Mouse (Mus musculus): ENCODE data around the gene Olfr963.
"Not testable (repeated sequence)": the region's sequence is repeated elsewhere in the genome, so short reads cannot be mapped to it uniquely, and the experiment has no call there.

Gene Olfr963

DNA sequence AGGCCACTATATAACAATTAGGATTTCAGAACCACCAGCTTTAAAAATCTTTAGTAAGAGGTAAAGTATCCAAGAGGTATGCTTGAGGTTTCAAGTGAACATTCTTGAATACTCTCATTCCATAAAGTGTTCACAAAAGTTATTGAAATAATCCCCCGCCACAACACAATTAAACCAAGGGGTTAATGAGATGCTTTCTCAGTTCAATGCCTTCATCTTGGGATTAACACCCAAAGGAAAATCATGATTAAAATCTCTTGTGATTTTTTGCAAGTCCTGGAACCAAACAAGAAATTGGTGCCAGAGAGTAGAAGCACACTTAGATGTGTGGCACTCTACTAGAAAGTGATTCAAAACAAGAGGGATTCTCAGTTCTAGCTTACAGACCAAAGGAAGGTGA lies at the start of gene Olfr963:
TSS of gene Olfr963 (plus strand) at position 301 of the 400 bp plus-strand sequence.
- DNase-seq (ENCODE audit: low read depth, low spot score), result no peak

DNA sequence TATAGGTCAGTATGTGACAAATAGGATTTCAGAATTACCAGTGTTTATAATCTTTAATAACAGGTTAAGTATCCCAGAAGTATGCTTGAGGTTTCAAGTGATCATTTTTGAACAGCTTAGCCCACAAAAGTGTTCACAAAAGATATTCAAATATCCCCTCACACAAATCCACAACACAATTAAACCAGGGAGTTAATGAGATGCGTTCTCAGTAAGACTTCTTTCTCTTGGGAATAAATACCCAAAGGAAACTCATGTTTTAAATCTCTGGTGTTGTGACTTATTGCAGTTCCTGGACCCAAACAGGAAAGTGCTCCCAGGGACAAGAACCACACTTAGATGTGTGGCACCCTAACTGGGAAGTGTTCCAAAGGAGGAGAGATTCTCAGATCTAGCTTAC lies 45.9 kb upstream of the Olfr963 start, which contains the start of gene Olfr960:
TSS of gene Olfr960 (plus strand) at position 301 of the 400 bp plus-strand sequence.
- no peak for DNase-seq (ENCODE audit: low read depth, low spot score)

DNA sequence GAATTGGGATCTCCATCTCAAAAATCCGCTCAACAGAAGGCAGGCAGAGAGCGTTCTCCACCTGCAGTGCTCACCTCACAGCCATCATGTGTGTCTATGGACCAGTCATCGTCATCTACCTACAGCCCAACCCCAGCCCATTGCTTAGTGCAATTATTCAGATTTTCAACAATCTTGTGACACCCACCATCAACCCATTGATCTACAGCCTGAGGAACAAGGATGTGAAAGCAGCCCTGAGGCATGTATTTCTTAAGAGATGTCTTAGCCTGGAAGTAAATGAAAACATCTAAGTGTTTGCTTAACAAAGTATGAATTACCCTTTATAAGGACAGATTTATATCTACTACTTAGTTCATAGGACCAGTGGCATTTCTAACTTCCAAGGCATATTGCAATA lies 43.2 kb upstream of the Olfr963 start:
- DNase-seq (ENCODE audit: low read depth, low spot score), result no peak

DNA sequence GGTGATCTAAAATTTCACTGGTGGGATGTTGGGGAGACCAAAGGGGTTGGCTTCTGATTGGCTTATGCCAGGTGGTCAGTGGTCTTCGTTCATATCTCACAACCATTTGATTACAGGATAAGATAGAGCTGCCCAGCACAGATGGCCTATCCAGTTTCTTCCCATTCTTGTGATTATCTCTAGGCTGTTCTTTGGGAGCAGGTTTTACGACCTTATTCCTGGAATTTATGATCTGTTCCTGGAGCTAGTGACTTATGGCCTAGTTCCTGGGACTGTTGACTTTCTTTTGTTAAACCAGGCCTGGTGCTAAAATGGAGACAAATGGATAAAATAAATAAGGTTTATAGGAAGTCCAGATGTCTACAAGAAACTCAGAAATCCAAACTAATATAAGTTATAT lies 42.3 kb upstream of the Olfr963 start:
- no peak for DNase-seq (ENCODE audit: low read depth, low spot score)

DNA sequence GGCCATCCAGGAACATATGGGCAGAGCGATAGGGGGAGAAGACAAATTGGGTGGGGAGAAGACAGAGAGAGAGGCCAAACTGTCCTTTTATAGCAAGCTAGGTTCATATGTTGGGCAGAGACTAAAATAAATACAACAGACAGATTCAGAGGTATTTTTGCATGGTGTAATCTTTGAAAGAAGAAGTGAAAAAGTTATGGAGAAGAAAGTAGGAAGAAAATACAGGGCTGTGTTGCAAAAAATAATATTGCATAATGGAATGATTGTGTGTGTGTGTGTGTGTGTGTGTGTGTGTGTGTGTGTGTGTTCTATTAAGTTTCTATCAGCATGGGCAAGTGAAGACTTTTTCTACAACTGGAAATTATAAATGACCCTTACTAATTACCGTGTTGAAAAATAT lies 37.9 kb upstream of the Olfr963 start:
- DNase-seq (ENCODE audit: low read depth, low spot score), result no peak

DNA sequence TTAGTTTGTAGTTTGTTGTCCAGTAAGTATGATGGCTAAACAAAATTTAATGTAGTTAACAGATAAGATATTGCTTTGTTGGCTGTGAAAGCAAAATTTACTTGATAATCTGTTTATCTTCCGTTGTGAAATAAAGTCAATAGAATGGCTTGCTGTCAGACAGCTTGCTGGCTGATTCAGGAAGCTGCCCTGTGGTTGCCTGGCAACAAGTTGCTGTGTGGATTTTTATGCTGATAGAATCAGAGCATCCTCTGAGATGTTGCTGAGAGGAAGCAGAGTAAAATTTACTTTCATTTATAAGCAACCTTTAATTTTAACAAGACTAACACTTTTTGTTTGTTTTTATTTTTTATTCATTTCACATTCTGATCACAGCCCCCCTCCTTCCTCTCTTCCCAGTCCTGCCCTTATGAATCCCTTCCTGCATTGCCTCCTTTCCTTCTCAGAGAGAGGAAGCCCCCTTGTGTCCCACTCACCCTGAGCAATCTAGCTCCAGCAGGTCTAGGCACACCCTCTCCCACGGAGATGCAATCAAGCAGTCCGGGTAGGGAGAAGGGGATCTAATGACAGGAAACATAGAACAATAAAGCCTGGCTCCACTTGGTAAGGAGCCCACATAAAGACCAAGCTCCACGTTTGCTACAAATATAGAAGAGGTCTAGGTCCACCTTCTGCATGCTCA lies 33.0 kb upstream of the Olfr963 start:
- DNase-seq (ENCODE audit: low read depth, low spot score), result no peak

DNA sequence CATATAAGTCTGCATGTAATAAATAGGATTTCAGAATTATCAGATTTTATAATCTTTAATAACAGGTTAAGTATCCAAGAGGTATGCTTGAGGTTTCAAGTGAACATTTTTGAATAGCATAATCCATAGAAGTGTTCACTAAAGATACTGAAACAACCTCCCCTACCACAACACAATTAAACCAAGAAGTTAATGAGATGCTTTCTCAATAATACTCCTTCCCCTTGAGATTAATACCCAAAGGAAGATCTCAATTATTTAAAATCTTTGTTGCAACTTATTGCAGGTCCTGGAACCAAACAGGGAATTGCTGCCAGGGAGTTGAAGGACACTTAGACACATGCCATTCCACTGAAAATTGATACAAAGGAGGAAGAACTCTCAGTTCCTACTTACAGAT lies 22.2 kb upstream of the Olfr963 start, which contains the start of gene Olfr961:
TSS of gene Olfr961 (plus strand) at position 301 of the 400 bp plus-strand sequence.
- no peak for DNase-seq (ENCODE audit: low read depth, low spot score)

DNA sequence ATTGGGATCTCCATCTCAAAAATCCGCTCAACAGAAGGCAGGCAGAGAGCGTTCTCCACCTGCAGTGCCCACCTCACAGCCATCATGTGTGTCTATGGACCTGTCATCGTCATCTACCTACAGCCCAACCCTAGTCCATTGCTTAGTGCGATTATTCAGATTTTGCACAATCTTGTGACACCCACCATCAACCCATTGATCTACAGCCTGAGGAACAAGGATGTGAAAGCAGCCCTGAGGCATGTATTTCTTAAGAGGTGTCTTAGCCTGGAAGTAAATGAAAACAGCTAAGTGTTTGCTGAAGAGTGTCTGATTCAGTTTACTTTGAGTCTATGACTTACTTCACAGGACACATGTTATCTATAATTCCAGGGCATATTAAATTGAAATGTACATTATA lies 19.6 kb upstream of the Olfr963 start:
- no peak for DNase-seq (ENCODE audit: low read depth, low spot score)

DNA sequence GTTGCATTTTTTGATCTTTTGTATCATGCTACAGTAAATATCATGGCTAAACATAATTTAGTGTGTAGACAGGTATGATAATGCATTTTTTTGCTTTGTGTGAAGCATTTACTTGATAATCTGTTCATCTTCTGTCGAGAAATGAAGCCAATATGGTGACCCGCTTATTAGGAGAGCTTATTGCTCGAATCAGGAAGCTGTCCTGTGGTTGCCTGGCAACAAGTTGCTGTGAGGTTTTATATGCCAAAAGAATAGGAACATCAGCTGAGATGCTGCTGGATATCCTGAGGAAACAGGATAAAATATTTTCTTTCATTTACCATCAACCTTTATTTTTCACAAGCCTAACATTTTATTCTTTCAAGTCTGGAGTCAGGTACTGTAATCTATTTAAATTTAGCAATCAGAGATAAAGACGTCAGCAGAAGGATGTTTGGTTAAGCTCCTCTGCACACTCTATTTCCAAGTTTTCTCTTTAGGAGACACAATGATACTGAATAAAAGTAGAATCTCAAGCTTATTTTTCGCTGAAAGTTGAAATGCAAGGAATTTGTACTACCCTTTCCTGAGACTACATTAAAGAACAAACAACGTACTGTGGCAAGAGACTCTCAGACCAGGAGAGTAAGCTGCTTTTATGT lies 12.1 kb upstream of the Olfr963 start:
- DNase-seq (ENCODE audit: low read depth, low spot score), result no peak

DNA sequence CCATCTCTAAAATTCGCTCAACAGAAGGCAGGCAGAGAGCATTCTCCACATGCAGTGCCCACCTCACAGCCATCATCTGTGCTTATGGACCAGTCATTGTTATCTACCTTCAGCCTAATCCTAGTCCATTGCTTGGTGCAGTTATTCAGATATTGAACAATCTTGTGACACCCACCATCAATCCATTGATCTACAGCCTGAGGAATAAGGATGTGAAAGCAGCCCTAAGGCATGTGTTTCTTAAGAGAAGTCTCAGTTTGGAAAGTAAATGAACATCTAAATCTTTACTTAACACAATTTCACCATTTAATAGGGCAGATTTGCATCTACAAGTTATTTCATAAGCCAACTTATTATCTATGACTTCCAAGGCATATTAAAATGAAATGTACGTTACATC lies 2.7 kb downstream of the Olfr963 start:
- DNase-seq (ENCODE audit: low read depth, low spot score), result no peak

DNA sequence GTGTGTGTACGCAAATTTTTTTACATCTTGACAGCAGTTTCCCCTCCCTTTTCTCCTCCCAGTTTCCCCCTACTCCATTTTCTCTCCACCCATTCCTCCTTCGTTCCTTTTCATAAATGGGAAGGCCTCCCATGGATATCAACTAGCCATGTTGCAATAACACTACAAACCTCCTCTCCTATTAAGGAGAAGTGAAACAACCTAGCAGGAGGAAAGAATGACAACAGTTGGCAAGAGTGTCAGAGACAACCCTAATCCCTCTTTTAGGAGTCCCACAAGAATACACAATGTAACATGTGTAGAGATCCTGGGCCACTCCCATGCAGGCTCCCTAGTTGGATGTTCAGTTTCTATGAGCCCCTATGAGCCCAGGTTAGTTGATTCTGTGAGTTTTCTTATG lies 7.8 kb downstream of the Olfr963 start:
- DNase-seq (ENCODE audit: low read depth, low spot score), result no peak

DNA sequence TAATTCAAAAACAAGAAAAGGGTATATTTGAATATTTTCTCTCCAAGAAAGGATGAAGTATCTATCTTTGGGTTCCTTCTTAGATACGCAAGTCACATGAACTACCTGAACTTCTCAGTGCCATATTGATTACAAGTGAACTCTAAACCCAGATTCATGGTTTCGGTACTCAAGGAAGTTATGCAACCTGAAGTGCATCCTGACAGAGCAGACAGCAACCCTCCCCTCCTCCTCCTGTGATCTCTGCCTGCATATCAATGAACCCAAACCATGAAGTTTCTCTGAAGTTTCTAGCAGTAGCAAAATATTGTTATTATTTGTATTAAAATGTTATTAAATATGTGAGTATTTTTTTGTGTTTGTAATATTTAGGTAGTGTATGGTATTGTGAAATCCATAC lies 11.6 kb downstream of the Olfr963 start:
- DNase-seq (ENCODE audit: low read depth, low spot score), result no peak

DNA sequence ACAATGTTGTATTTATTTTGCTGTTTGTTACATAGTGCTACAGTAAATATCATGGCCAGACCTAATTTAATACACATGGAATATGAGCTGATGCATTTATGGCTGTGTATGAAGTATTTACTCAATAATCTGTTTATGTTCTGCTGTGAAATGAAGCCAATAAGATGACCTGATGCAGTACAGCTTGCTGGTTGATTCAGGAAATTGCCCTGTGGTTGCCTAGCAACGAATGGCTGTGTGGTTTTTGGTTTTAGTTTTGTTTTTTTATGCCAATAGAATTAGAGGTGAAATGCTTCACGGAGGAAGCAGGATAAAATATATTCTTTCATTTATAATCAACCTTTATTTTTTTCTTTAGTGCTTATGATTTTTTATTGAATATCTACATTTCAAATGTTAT lies 12.3 kb downstream of the Olfr963 start:
- DNase-seq (ENCODE audit: low read depth, low spot score), result no peak

DNA sequence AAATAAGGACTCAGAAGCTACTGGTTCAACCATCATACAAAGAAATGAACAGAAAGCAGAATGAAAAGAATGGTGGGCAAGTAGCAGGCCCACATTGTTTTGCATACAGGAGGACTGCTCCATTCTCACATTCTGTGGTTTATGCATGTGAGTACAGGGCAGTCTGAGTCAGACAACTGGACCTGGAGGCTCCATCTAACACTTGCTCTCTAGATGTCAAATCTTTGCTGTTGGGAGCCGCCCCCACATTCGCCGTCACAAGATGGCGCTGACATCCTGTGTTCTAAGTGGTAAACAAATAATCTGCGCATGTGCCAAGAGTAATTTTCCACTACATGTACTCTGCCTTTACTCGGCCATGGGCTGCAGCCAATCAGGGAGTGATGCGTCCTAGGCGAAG lies 34.1 kb downstream of the Olfr963 start:
- DNase-seq (ENCODE audit: low read depth, low spot score), result not testable (repeated sequence)

DNA sequence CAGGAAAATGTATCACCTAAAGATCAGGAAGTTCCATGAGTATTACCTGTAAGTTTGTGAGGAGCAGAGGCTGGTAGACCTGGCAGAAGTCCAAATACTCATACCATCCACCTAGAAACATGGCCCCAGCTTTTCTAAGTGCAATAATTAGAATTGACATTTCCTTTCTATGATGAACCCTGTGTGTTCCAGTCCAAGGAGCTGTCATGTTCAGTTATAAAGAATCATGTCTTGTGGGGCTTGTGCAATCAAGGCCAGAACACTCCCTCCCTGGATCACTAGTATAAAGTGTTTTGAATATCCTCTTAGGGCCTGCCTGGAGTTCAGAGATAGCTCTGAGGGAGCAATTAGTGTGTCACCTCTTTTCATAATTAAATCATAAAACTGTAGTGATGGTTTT lies 40.0 kb downstream of the Olfr963 start, which contains the start of gene Olfr149:
TSS of gene Olfr149 (minus strand) at position 101 of the 400 bp plus-strand sequence.
- no peak for DNase-seq (ENCODE audit: low read depth, low spot score)

DNA sequence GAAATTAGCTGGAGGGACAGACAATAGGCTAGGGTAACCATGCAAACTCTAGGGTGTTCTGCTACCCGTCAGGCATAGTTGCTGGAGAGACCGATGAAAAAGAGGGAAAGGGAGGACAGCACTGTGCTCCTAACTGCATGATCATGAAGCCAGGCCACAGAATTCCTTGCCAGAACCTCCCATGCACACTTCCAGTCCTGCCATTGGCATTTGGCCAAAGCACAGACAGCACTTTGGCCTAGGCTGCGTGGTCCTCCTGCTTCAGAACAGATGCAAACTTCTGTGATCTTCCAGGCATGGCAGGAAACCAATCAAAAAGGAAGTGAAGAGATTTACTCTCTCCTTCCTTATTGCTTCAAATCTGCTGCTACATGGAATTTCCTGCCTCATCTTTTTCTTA lies 42.0 kb downstream of the Olfr963 start:
- DNase-seq (ENCODE audit: low read depth, low spot score), result no peak

DNA sequence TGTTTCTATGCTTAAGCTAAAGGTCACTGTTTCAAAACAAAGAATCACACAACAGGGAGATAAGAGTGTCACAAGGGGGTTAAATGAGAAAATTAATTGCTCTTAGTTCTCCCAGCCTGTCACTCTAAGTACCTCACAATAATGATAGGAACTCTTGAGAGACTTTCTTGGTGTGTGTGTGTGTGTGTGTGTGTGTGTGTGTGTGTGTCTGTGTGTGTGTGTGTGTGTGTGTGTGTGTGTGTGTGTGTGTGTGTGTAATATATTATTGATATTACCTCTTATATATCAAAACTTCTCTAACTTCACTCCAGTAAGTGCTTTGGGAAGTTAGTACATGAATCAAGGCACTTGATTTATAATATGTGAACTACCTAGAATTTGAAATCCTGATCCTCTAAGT lies 44.0 kb downstream of the Olfr963 start, which contains the start of gene Olfr965:
TSS of gene Olfr965 (plus strand) at position 301 of the 400 bp plus-strand sequence.
- no peak for DNase-seq (ENCODE audit: low read depth, low spot score)

All from CD4-positive, CD25-positive, alpha-beta regulatory T cell, adult 2 months (primary cell).